Mouse (Mus musculus) heart, adult 2 months (tissue): ENCODE data around the gene Vmn1r115. TPM values are rescaled to one million over a fixed set of nuclear protein-coding genes. Genes with fewer than 3 reads are reported as not detected.
"Not testable (repeated sequence)": the region's sequence is repeated elsewhere in the genome, so short reads cannot be mapped to it uniquely, and the experiment has no call there.

Experiments
- DNase-seq, 2 experiments: peaks; one replicate each; pipeline ENCODE4 v3.0.0; 2021
- H3K27ac ChIP-seq: fragments of 200-600 bp; 2 replicates; pipeline ENCODE4 v1.8.1; 2022
- H3K27me3 ChIP-seq: fragments of 200-500 bp; 2 replicates; pipeline ENCODE4 v1.6.1; 2012; ENCODE audit warnings: mild to moderate bottlenecking, low read length, inconsistent platforms, mixed read lengths; ENCODE audit not compliant: control insufficient read depth, insufficient read depth
- H3K36me3 ChIP-seq: fragments of 200-500 bp; 2 replicates; pipeline ENCODE4 v1.6.1; 2012; ENCODE audit warnings: low read length, inconsistent platforms; ENCODE audit not compliant: control insufficient read depth, insufficient read depth
- H3K4me1 ChIP-seq: fragments of 200-500 bp; 2 replicates; pipeline ENCODE4 v1.6.1; 2011; ENCODE audit warnings: low read length; ENCODE audit not compliant: control insufficient read depth, insufficient read depth
- H3K4me3 ChIP-seq: fragments of 200-600 bp; 2 replicates; pipeline ENCODE4 v1.8.1; 2022
- H3K79me2 ChIP-seq: fragments of 200-500 bp; replicated peaks from 2 replicates; pipeline ENCODE4 v1.6.1; 2012; ENCODE audit warnings: mild to moderate bottlenecking, inconsistent platforms, low read length, moderate library complexity, mixed read lengths; ENCODE audit not compliant: control insufficient read depth, insufficient read depth
- H3K9ac ChIP-seq: fragments of 200-500 bp; 2 replicates; pipeline ENCODE4 v1.6.1; 2012; ENCODE audit warnings: low read depth, mild to moderate bottlenecking, control low read depth, inconsistent platforms, low read length, mixed read lengths
- WGBS: fragments of 180-500 bp; shearing (Covaris S2); methylation state at CpG from one replicate; pipeline ENCODE4 v1.1.7; 2018; 5-methylcytosine and 5-hydroxymethylcytosine counted together
- intact Hi-C: fragments of 180-260 bp; cut with DNase I; formaldehyde crosslinking; loops from one replicate; pipeline ENCODE4 v1.15.1; 2025
- long read RNA-seq: library from polyadenylated mRNA; stranded (forward); transcript quantifications from one replicate; pipeline ENCODE4 v2.0.0, GENCODE M21; 2021
- polyA plus RNA-seq: library from polyadenylated mRNA; depleted of rRNA; stranded (reverse); fragments of >200 nt; gene quantifications from 2 replicates; pipeline ENCODE4 v1.2.3, GENCODE M21; 2012; rRNA removed
- total RNA-seq, 2 experiments: library from RNA; stranded (reverse); gene quantifications; 2 replicates each; pipeline ENCODE4 v1.2.3; 2021

Vmn1r115 gene
- total RNA-seq (not detected), polyA plus RNA-seq (not detected in 2 replicates)
- long read RNA-seq = 0 reads

DNA sequence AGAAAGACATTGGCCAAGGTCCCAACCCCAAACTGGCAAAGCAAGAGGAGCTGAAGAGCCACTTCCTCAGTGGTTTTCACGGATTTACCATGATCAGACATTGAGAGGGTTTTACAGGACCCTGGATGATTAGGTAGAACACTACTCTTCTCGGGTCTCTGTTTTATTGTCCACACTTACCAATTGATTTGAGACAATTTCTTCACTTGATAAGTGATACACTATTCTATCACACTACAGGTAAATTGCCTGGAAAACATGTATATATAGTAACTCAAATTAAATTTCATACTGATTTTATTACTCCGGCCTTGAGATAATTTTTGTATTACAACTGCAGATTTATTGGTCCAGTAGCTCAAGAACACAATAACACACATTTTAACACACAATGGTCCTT is at the start of gene Vmn1r115:
Vmn1r115 (minus strand) TSS at position 101 of the 400 bp plus-strand sequence.
- intact Hi-C loops, H3K36me3 ChIP-seq, H3K4me3 ChIP-seq, H3K9ac ChIP-seq, H3K27ac ChIP-seq, H3K27me3 ChIP-seq, DNase-seq, H3K79me2 ChIP-seq, H3K4me1 ChIP-seq: not testable (repeated sequence)
- 67% methylated on average over 1 of the region's 3 CpGs for WGBS

DNA sequence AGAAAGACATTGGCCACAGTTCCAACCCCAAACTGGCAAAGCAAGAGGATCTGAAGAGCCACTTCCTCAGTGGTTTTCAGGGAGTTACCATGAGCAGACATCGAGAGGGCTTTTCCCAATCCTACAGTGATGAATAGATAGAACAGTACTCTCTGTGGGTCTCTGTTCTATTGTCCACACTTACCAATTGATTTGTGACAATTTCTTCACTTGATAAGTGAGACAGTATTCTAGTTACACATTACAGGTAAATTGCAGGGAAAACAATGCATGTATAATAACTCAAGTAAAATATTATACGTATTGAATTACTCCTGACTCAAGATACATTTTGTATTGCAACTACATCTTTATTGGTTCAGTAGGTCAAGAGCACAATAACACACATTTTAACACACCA is 39.2 kb upstream of the Vmn1r115 start, which contains the start of gene Vmn1r117:
Vmn1r117 (minus strand) TSS at position 101 of the 400 bp plus-strand sequence.
- H3K4me1 ChIP-seq, H3K27ac ChIP-seq, DNase-seq, H3K27me3 ChIP-seq, intact Hi-C loops, H3K36me3 ChIP-seq, H3K9ac ChIP-seq, H3K4me3 ChIP-seq, H3K79me2 ChIP-seq: not testable (repeated sequence)
- no CpG with 5 or more reads among the region's 2 CpGs for WGBS

DNA sequence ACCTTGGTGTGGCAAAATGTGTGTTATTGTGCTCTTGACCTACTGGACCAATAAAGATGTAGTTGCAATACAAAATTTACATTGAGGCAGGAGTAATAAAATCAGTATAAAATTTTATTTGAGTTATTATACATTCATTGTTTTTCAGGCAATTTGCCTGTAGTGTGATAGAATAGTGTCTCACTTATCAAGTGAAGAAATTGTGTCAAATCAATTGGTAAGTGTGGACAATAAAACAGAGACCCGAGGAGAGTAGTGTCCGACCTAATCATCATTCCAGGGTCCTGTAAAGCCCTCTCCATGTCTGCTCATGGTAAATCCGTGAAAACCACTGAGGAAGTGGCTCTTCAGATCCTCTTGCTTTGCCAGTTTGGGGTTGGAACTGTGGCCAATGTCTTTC is 27.2 kb upstream of the Vmn1r115 start, which contains the start of gene Vmn1r116:
Vmn1r116 (plus strand) TSS at position 301 of the 400 bp plus-strand sequence.
- H3K79me2 ChIP-seq, H3K27ac ChIP-seq, H3K36me3 ChIP-seq, intact Hi-C loops, H3K4me1 ChIP-seq, DNase-seq, H3K4me3 ChIP-seq, H3K27me3 ChIP-seq, H3K9ac ChIP-seq: not testable (repeated sequence)
- WGBS = 41% methylated on average over 3 of the region's 3 CpGs

DNA sequence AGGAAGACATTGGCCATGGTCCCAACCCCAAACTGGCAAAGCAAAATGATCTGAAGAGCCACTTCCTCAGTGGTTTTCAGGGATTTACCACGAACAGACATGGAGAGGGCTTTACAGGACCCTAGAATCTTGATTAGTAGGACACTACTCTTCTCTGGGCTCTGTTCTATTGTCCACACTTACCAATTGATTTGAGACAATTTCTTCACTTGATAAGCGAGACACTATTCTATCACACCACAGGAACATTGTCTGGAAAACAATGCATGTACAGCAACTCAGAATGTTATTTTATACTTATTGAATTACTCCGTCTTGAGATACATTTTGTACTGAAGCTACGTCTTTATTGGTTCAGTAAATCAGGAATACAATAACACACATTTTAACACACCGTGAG is 32.7 kb downstream of the Vmn1r115 start, which contains the start of gene Vmn1r114:
Vmn1r114 (minus strand) TSS at position 101 of the 400 bp plus-strand sequence.
- H3K9ac ChIP-seq, H3K27ac ChIP-seq, intact Hi-C loops, DNase-seq, H3K36me3 ChIP-seq, H3K4me3 ChIP-seq, H3K79me2 ChIP-seq, H3K4me1 ChIP-seq, H3K27me3 ChIP-seq: not testable (repeated sequence)
- WGBS = no CpG with 5 or more reads among the region's 5 CpGs

Other genes starting within 250 kb of the Vmn1r115 start
- not detected for gene Gm4513, start 246.0 kb downstream of the Vmn1r115 start, total RNA-seq
- gene Gm4513, start 246.0 kb downstream of the Vmn1r115 start, polyA plus RNA-seq = not detected in 2 replicates
- gene Vmn1r107, start 176.1 kb downstream of the Vmn1r115 start, total RNA-seq = not detected
- not detected in 2 replicates for gene Vmn1r107, start 176.1 kb downstream of the Vmn1r115 start, polyA plus RNA-seq
- not detected for gene Vmn1r111, start 141.8 kb downstream of the Vmn1r115 start, total RNA-seq
- gene Vmn1r111, start 141.8 kb downstream of the Vmn1r115 start, polyA plus RNA-seq = not detected in 2 replicates
- not detected for gene Gm10668, start 114.4 kb downstream of the Vmn1r115 start, total RNA-seq
- not detected in 2 replicates for gene Gm10668, start 114.4 kb downstream of the Vmn1r115 start, polyA plus RNA-seq
- gene Vmn1r112, start 73.8 kb downstream of the Vmn1r115 start, total RNA-seq = not detected
- not detected in 2 replicates for gene Vmn1r112, start 73.8 kb downstream of the Vmn1r115 start, polyA plus RNA-seq
- gene Vmn1r113, start 57.7 kb downstream of the Vmn1r115 start, total RNA-seq = not detected
- not detected in 2 replicates for gene Vmn1r113, start 57.7 kb downstream of the Vmn1r115 start, polyA plus RNA-seq
- not detected for gene Vmn1r114, start 32.8 kb downstream of the Vmn1r115 start, total RNA-seq
- gene Vmn1r114, start 32.8 kb downstream of the Vmn1r115 start, polyA plus RNA-seq = not detected in 2 replicates
- gene Vmn1r116, start 27.3 kb upstream of the Vmn1r115 start, total RNA-seq = not detected
- not detected in 2 replicates for gene Vmn1r116, start 27.3 kb upstream of the Vmn1r115 start, polyA plus RNA-seq
- gene Vmn1r117, start 39.1 kb upstream of the Vmn1r115 start, total RNA-seq = not detected
- not detected in 2 replicates for gene Vmn1r117, start 39.1 kb upstream of the Vmn1r115 start, polyA plus RNA-seq
- gene Vmn1r118, start 67.4 kb upstream of the Vmn1r115 start, total RNA-seq = not detected
- gene Vmn1r118, start 67.4 kb upstream of the Vmn1r115 start, polyA plus RNA-seq = not detected in 2 replicates
- gene Vmn1r119, start 167.5 kb upstream of the Vmn1r115 start, total RNA-seq = not detected
- gene Vmn1r119, start 167.5 kb upstream of the Vmn1r115 start, polyA plus RNA-seq = not detected in 2 replicates
- gene Vmn1r120, start 208.8 kb upstream of the Vmn1r115 start, total RNA-seq = not detected
- not detected in 2 replicates for gene Vmn1r120, start 208.8 kb upstream of the Vmn1r115 start, polyA plus RNA-seq